Mouse (Mus musculus) common myeloid progenitor, adult 5-6 weeks (primary cell): ENCODE measurements around the gene Ugt1a9. TPM values are rescaled to one million over a fixed set of nuclear protein-coding genes. Genes with fewer than 3 reads are reported as not detected.
A peak's percentile ranks its signal among the peaks of the same experiment; 100 is the strongest.
"Not testable (repeated sequence)": the region's sequence is repeated elsewhere in the genome, so short reads cannot be mapped to it uniquely, and the experiment has no call there.

ENCODE experiments used
- ATAC-seq: replicated peaks from 2 replicates; pipeline ENCODE4 v1.8.0; 2016; ENCODE audit warnings: low read depth, mild to moderate bottlenecking, moderate TSS enrichment, inconsistent platforms; ENCODE audit not compliant: poor library complexity, severe bottlenecking
- total RNA-seq: library from RNA; stranded (forward); fragments of 200-1000, 187-1606 nt; gene quantifications from 2 replicates; pipeline ENCODE4 v1.2.3, GENCODE M21; 2017

The Ugt1a9 gene
- total RNA-seq, 1 experiment from 2014 or later = not detected

DNA sequence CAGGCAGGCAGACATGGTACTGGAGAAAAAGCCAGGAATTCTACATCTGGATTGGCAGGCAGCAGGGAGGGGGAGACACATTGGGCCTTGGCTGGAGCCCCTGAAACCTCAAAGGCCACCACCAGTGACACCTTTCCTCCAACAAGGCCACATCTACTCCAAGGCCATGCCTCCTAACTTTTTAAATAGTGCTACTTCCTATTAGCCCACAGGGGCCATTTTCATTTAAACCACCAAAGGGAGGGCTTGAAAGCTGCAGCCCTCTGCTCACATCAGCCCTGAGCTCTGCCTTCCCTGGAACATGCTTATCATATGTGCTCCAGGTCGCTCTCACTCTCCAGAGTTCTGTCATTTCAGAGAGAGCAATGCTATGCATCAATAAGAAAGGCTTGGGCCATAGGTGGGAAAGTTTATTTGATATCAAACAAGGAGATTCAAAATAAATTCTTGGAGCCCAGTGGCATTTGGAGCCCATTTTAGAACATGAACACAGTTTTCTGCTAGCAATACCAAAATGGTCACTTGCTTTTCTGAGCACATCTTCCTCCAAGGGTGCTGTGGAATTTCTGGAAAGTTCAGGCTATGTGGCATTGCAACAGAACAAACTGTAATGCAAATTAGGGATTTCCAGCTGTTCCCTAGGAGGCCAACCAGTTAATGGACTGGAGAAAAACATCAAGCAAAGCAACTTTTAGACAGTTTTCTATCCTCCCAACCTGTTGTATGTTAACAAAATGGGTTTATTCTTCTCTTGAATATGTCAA lies 34.2 kb downstream of the Ugt1a9 start:
- ATAC-seq = no peak

DNA sequence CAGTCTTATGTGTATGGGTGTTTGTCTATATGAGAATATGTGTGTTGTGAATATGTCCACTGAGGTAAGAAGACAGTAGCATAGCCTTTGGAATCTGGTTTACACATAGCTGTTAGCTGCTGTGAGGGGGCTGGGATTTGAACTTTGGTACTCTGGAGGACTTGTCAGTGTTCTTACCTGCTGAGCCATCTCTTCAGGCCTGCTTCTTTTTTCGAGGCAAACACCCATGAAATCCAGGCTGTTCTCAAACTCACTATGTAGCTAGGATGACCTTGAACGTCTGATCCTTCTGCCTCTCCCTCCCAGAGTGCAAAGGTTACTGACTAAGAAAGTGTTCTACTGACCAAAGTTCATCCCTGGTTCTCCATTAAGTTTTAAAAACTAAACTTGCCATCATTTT lies 35.1 kb downstream of the Ugt1a9 start:
- no peak for ATAC-seq

DNA sequence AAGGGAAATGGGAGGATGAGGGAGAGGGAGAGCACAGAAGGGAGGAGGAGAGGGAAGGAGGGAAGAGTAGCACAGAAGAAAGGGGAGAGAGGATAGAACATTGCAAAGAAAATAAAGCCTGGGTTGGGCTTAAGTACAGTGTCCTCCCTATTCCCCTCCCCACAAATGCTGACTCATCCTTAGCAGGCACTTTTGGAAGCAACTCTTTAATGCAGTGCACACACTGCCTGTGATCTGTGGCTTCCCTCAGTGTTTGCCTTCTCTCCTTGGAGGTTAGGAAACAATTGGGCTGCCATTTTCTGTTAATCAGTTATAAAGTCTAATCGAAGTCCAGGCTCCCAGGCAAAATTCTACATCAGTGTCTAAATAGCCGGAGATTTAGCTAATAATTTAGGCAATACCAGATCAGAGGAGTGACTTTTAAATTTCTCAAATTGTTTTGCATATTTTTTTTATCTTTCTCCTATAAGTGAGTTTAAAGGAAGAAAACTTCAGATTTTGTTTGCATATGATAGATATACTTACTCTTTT lies 38.5 kb downstream of the Ugt1a9 start:
- peak; percentile 87 for ATAC-seq

GRCm38 (mm10) chr1:88109604-88110003 lies 39.0 kb downstream of the Ugt1a9 start:
- not testable (repeated sequence) for ATAC-seq

DNA sequence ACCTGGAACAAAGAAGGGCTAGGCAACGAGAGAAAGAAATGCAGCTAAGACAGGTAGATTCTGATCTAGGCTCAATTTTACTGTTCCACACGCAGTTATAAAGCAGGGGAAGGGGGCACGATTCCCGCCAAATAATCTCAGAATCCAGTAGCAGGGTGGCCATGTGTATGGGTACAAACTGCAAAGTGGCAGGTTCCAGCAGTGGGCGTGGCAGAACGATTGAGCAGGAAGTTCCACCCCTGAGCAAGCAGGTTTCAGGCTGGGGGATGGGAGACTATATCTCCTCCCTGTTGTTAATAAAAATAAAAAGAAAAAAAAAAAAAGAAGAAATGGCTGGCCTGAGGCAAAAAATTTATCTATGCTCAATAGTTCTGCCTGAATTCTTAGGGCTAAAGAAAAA lies 42.2 kb downstream of the Ugt1a9 start:
- ATAC-seq = not testable (repeated sequence)

- peak; percentile 85 for ATAC-seq
These were observed 50.0 kb downstream of the Ugt1a9 start for GRCm38 (mm10) chr1:88120550-88120949.

- ATAC-seq = not testable (repeated sequence)
These were observed 50.9 kb downstream of the Ugt1a9 start for GRCm38 (mm10) chr1:88121521-88121920.

GRCm38 (mm10) chr1:88125827-88126360 lies 55.3 kb downstream of the Ugt1a9 start:
- ATAC-seq = peak; percentile 64

- ATAC-seq = not testable (repeated sequence)
These were observed 58.5 kb downstream of the Ugt1a9 start for GRCm38 (mm10) chr1:88129091-88129490.

DNA sequence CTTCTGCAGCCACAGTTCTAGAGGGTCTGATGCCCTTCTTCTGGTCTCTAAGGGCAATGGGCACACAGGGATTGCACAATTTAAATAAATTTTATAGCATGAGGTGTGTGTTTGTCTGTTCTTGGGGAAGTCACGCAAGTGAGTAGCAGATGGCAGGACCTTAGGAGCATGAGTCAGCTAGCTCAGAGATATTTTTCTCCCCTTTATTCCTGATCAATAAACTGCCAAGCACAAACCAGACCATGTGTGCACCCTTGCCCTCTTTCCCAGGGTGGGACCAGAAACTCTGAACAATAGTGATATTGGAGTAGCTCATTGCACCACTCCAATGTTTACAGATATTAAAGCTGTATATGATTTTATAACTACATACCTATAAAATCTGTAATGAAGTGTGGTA lies 59.6 kb downstream of the Ugt1a9 start:
- not testable (repeated sequence) for ATAC-seq

DNA sequence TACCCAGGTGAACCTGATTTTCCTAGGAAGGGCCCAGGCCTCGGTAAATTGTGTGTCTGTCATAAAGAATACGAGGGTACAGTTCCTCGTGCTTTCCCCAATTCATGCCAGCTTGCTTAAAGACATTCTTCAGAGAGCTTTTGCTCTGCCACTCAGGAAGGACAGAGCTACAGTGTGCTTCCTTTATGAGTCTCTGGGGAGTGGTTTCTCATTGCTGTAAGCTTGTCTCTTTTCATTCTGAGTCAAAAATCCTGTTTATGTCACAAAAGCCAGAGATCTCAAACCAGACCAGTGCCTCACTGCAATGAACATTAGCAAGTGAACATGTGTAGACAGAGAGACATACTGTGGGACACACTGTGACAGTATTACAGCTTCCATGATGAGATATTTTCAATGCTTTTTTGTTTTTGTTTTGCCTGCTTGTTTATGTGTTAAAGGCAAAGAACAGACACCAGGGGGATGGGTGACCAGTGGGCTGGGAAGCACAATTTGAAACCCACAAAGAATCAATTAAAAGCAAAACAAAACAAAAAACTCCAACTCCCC lies 63.4 kb downstream of the Ugt1a9 start:
- ATAC-seq = no peak

DNA sequence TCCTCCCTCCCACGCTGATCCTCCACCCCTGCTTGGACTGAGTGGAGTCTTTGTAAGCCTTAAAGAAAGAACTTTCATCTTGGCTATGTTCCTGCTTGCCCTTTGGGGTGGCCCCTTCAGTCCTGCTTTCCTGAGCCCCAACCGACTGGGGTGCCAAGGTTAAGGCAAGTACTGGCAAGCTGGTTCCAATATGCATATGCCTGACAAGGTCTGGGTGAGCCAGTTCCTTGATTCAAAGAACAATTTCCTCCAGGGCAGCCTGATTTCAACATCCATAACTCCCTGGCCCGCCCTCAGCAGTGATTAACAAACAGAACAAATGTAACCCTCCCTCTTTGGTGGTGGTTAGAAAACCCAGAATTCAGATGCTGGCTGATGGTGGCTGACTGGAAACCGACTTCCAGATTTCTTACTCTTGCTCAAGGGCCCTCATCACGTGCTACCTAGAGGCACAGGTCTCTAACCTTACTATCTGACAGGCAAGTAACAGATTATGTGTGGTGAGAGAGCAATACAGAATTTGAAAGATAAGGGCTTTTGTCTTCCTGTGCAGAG lies 63.9 kb downstream of the Ugt1a9 start, which contains the start of gene Ugt1a6a:
Ugt1a6a (plus strand) TSS at position 353 of the 555 bp plus-strand sequence.
- ATAC-seq = peak; percentile 88

DNA sequence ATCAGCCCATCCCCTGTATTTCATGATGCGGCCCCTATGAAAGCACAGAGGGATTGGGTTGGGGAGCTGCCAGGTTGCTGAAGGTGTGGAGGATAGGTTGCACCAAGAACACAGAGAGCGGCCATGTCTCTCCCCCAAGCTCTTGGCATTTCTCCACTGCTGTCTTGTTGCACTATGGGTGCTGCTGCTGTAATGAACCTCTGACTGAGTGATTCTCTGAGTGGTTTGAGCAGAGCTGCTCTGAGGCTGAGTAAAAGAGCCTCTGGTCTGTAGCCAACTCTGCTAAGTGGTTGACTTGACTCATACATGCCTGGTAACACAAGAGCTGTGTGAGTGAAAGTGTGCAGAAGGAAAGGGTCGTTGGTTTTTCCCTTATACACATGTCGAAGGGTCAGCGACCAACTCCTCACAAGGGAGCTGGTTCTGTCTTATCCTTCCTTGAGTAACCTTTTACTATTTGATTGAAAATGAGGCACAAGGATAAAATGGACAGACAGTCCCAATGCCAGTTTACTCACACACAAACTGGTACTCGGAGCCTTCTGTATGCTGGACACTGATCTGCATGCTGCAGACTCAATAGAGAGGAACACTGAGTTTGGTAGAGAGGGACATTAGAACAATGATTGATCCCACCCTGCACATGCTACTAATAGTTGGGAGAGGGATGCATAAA lies 64.8 kb downstream of the Ugt1a9 start:
- not testable (repeated sequence) for ATAC-seq

GRCm38 (mm10) chr1:88136646-88137045 lies 66.0 kb downstream of the Ugt1a9 start:
- ATAC-seq = no peak

GRCm38 (mm10) chr1:88137264-88137663 lies 66.7 kb downstream of the Ugt1a9 start:
- ATAC-seq = no peak

- no peak for ATAC-seq
These were observed 67.5 kb downstream of the Ugt1a9 start for GRCm38 (mm10) chr1:88138145-88138544.

DNA sequence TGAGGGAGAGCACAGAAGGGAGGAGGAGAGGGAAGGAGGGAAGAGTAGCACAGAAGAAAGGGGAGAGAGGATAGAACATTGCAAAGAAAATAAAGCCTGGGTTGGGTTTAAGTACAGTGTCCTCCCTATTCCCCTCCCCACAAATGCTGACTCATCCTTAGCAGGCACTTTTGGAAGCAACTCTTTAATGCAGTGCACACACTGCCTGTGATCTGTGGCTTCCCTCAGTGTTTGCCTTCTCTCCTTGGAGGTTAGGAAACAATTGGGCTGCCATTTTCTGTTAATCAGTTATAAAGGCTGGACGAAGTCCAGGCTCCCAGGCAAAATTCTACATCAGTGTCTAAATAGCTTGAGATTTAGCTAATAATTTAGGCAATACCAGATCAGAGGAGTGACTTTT lies 69.9 kb downstream of the Ugt1a9 start:
- ATAC-seq = peak; percentile 75

GRCm38 (mm10) chr1:88143966-88144675 lies 73.5 kb downstream of the Ugt1a9 start:
- ATAC-seq = peak; percentile 81

- ATAC-seq = not testable (repeated sequence)
These were observed 74.7 kb downstream of the Ugt1a9 start for GRCm38 (mm10) chr1:88145278-88145677.

DNA sequence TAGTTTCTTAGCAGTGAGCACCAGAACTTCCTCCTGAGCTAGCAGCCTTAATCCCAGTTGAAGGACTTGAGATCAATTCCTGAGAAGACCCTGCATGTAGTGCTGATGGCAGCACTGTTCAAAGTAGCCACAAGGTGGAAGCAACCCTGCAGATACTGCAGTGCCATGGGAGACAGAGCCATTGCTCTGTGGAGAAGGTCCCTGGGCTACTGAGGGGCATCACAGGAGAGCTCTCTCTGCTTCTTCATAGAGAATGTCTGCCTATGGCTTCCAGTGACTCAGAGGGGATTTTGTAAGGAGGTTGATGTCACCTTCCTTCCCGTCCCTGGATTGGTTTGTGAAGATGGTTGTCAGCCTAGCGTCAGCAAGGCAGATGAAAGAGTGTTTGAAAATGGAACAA lies 79.5 kb downstream of the Ugt1a9 start:
- peak; percentile 77; the same call in 1 of the 2 replicates for ATAC-seq
